Mouse (Mus musculus) CH12.LX (cell line): ENCODE measurements around the gene Cebpz. TPM values are rescaled to one million over a fixed set of nuclear protein-coding genes. Genes with fewer than 3 reads are reported as not detected.

Experiments used
- DNase-seq: peaks from one replicate; pipeline ENCODE4 v3.0.0-alpha.2; 2013; ENCODE audit errors: extremely low read depth
- H3K27ac ChIP-seq: 2 replicates; pipeline ENCODE4 v1.5.1; 2012; ENCODE audit warnings: low read depth, mild to moderate bottlenecking, control low read depth, moderate library complexity; ENCODE audit not compliant: insufficient read depth
- H3K27me3 ChIP-seq: replicated peaks from 2 replicates; pipeline ENCODE3; 2012; ENCODE audit warnings: inconsistent platforms
- H3K36me3 ChIP-seq, 2 experiments: replicated peaks in 1 of 2; 2 replicates each; pipeline versions ENCODE3 to v1.6.1; 2012; ENCODE audit warnings: inconsistent platforms in 1 of 2, low read length in 1 of 2, mild to moderate bottlenecking in 1 of 2, mixed read lengths in 1 of 2, moderate library complexity in 1 of 2; ENCODE audit not compliant: control insufficient read depth in 1 of 2, insufficient read depth in 1 of 2
- H3K4me1 ChIP-seq, 2 experiments: 2 replicates each; pipeline ENCODE4 v1.6.1; 2012; ENCODE audit warnings: inconsistent platforms in 1 of 2, moderate library complexity in 1 of 2; ENCODE audit not compliant: insufficient read depth in 2 of 2, control insufficient read depth in 1 of 2
- H3K4me2 ChIP-seq: 2 replicates; pipeline ENCODE4 v1.6.1; 2012; ENCODE audit warnings: low read depth, mild to moderate bottlenecking, control low read depth; ENCODE audit not compliant: poor library complexity, insufficient read depth, severe bottlenecking
- H3K4me3 ChIP-seq, 3 experiments: fragments of 150-350 bp in 1 of 3; sonication (generic) in 1 of 3; replicated peaks in 1 of 3; 2 replicates each; pipeline versions ENCODE3 to v1.5.1; 2011 to 2012; ENCODE audit warnings: low read depth in 2 of 3, low read length in 2 of 3, mild to moderate bottlenecking in 2 of 3, moderate library complexity in 2 of 3, control low read depth in 1 of 3, improper control_type of control experiment in 1 of 3, inconsistent platforms in 1 of 3, mixed read lengths in 1 of 3; ENCODE audit not compliant: poor library complexity in 1 of 3
- H3K79me2 ChIP-seq: replicated peaks from 2 replicates; pipeline ENCODE4 v1.6.1; 2012; ENCODE audit warnings: mild to moderate bottlenecking, moderate library complexity; ENCODE audit not compliant: control insufficient read depth, poor library complexity, insufficient read depth, severe bottlenecking; ENCODE audit errors: extremely low read depth
- H3K9ac ChIP-seq: 2 replicates; pipeline ENCODE4 v1.6.1; 2012; ENCODE audit warnings: low read depth, mild to moderate bottlenecking, control low read depth, moderate library complexity; ENCODE audit not compliant: insufficient read depth
- H3K9me3 ChIP-seq: replicated peaks from 2 replicates; pipeline ENCODE3; 2012; ENCODE audit warnings: low read length, inconsistent platforms, mixed read lengths
- BHLHE40 ChIP-seq: IDR thresholded peaks from 2 replicates; pipeline ENCODE4 v1.6.1; 2011; ENCODE audit warnings: mild to moderate bottlenecking, low read depth, low read length, improper control_type of control experiment
- CHD1 ChIP-seq: IDR thresholded peaks from 2 replicates; pipeline ENCODE4 v1.6.1; 2012; ENCODE audit warnings: low read depth, low read length, improper control_type of control experiment, inconsistent platforms
- CTCF ChIP-seq, 2 experiments: IDR thresholded peaks in 1 of 2; conservative IDR thresholded peaks in 1 of 2; 2 replicates each; pipeline ENCODE4 v1.5.1; 2011 to 2012; ENCODE audit warnings: low read depth in 2 of 2, low read length in 2 of 2, improper control_type of control experiment in 1 of 2, inconsistent platforms in 1 of 2, mild to moderate bottlenecking in 1 of 2, moderate library complexity in 1 of 2
- EP300 ChIP-seq: IDR thresholded peaks from 2 replicates; pipeline ENCODE4 v1.6.1; 2011; ENCODE audit warnings: low read length, improper control_type of control experiment
- ETS1 ChIP-seq: conservative IDR thresholded peaks from 2 replicates; pipeline ENCODE4 v1.6.1; 2012; ENCODE audit warnings: low read depth, mild to moderate bottlenecking, inconsistent platforms, low read length, improper control_type of control experiment, moderate library complexity
- GABPA ChIP-seq: IDR thresholded peaks from 2 replicates; pipeline ENCODE4 v1.6.1; 2012; ENCODE audit warnings: low read depth, low read length, improper control_type of control experiment, inconsistent platforms; ENCODE audit not compliant: insufficient replicate concordance
- HCFC1 ChIP-seq: IDR thresholded peaks from 2 replicates; pipeline ENCODE4 v1.6.1; 2012; ENCODE audit warnings: low read depth, mild to moderate bottlenecking, inconsistent platforms, low read length, improper control_type of control experiment
- IRF4 ChIP-seq: IDR thresholded peaks from 2 replicates; pipeline ENCODE4 v1.6.1; 2014; ENCODE audit warnings: low read depth, mild to moderate bottlenecking, inconsistent platforms, low read length, improper control_type of control experiment
- JUN ChIP-seq: IDR thresholded peaks from 2 replicates; pipeline ENCODE4 v1.6.1; 2011; ENCODE audit warnings: low read depth, mild to moderate bottlenecking, low read length, improper control_type of control experiment, moderate library complexity; ENCODE audit not compliant: insufficient read depth
- KAT2A ChIP-seq: IDR thresholded peaks from 2 replicates; pipeline ENCODE4 v1.6.1; 2012; ENCODE audit warnings: low read length, improper control_type of control experiment, inconsistent platforms; ENCODE audit not compliant: insufficient replicate concordance
- NELFE ChIP-seq: IDR thresholded peaks from 2 replicates; pipeline ENCODE4 v1.6.1; 2011; ENCODE audit warnings: low read depth, low read length, improper control_type of control experiment
- NRF1 ChIP-seq: IDR thresholded peaks from 2 replicates; pipeline ENCODE4 v1.6.1; 2014; ENCODE audit warnings: low read depth, mild to moderate bottlenecking, inconsistent platforms, low read length, improper control_type of control experiment, moderate library complexity
- PAX5 ChIP-seq: IDR thresholded peaks from 2 replicates; pipeline ENCODE4 v1.6.1; 2012; ENCODE audit warnings: low read length, inconsistent platforms, mixed read lengths
- POLR2A ChIP-seq: IDR thresholded peaks from 2 replicates; pipeline ENCODE4 v1.6.1; 2011; ENCODE audit warnings: low read depth, mild to moderate bottlenecking, improper control_type of control experiment, low read length
- POLR2AphosphoS2 ChIP-seq: IDR thresholded peaks from 2 replicates; pipeline ENCODE4 v1.6.1; 2011; ENCODE audit warnings: low read depth, low read length, improper control_type of control experiment
- SIN3A ChIP-seq: IDR thresholded peaks from 2 replicates; pipeline ENCODE4 v1.6.1; 2012; ENCODE audit warnings: low read length, improper control_type of control experiment, inconsistent platforms
- SMC3 ChIP-seq: IDR thresholded peaks from 2 replicates; pipeline ENCODE4 v1.6.1; 2011; ENCODE audit warnings: low read depth, low read length, improper control_type of control experiment
- TCF12 ChIP-seq: IDR thresholded peaks from 2 replicates; pipeline ENCODE4 v1.6.1; 2014; ENCODE audit warnings: low read depth, mild to moderate bottlenecking, inconsistent platforms, low read length, improper control_type of control experiment
- USF1 ChIP-seq: IDR thresholded peaks from 2 replicates; pipeline ENCODE4 v1.6.1; 2014; ENCODE audit warnings: low read depth, mild to moderate bottlenecking, inconsistent platforms, low read length, improper control_type of control experiment
- ZC3H11A ChIP-seq: IDR thresholded peaks from 2 replicates; pipeline ENCODE4 v1.6.1; 2012; ENCODE audit warnings: low read depth, mild to moderate bottlenecking, inconsistent platforms, low read length, improper control_type of control experiment
- ZKSCAN1 ChIP-seq: IDR thresholded peaks from 2 replicates; pipeline ENCODE4 v1.6.1; 2012; ENCODE audit warnings: low read depth, inconsistent platforms, low read length, improper control_type of control experiment, borderline replicate concordance
- ZMIZ1 ChIP-seq: IDR thresholded peaks from 2 replicates; pipeline ENCODE4 v1.6.1; 2012; ENCODE audit warnings: low read depth, mild to moderate bottlenecking, inconsistent platforms, low read length, improper control_type of control experiment
- ZNF384 ChIP-seq: IDR thresholded peaks from 2 replicates; pipeline ENCODE4 v1.6.1; 2012; ENCODE audit warnings: low read depth, low read length, improper control_type of control experiment, inconsistent platforms
- dilution Hi-C: fragments of 300-500 bp; cut with MboI; formaldehyde crosslinking; loops from 2 replicates; pipeline ENCODE4 v1.14.3; 2020; ENCODE audit warnings: low sequenced_read_pairs; ENCODE audit not compliant: extremely low pct_unique_long_range_greater_than_20kb, extremely low pct_ligation_motif_present
- in situ Hi-C: fragments of 300-500 bp; cut with MboI; formaldehyde crosslinking; loops from 3 replicates; pipeline ENCODE4 v1.14.3; 2019; ENCODE audit warnings: low sequenced_read_pairs, low pct_ligation_motif_present, low pct_unique_long_range_greater_than_20kb, mixed read lengths
- polyA plus RNA-seq: library from polyadenylated mRNA; unstranded; fragments of >175 nt; gene quantifications from 2 replicates; pipeline ENCODE4 v1.2.1, GENCODE M21; 2012; ENCODE audit warnings: low read depth; ENCODE audit not compliant: insufficient read length
- total RNA-seq, 2 experiments: library from RNA; depleted of rRNA; stranded (reverse); fragments of 300-350 nt in 1 of 2; fragments of >200 nt in 1 of 2; gene quantifications; 2 replicates each; pipeline ENCODE4 v1.2.3; 2012 to 2014

Cebpz gene
- total and polyA plus RNA-seq, 3 experiments: 43.3 to 70.1 (median 61.2) TPM

- in situ Hi-C loops: no loop called here
- TF ChIP-seq ETS1: no peak
- no peak for TF ChIP-seq POLR2AphosphoS2
- no peak for TF ChIP-seq GABPA
- TF ChIP-seq SIN3A: no peak
- no peak for TF ChIP-seq KAT2A
- no peak for TF ChIP-seq EP300
- TF ChIP-seq ZKSCAN1: no peak
- no peak for TF ChIP-seq SMC3
- TF ChIP-seq BHLHE40: no peak
- no peak for TF ChIP-seq NELFE
- TF ChIP-seq USF1: no peak
- no peak for TF ChIP-seq ZMIZ1
- TF ChIP-seq, all 38 proteins: peak for 0
- H3K4me3 ChIP-seq: no peak overlapping the region
- no peaks in the 10 kb centered on the region for H3K27me3 ChIP-seq
- no peak for DNase-seq
- H3K9me3 ChIP-seq: peaks cover 9% of the 10 kb centered on the region
- no peaks in the 10 kb centered on the region for H3K79me2 ChIP-seq
- peaks cover 0 to 15% of the 10 kb centered on the region in 2 experiments for H3K36me3 ChIP-seq
- H3K4me2 ChIP-seq: no peak overlapping the region
- H3K9ac ChIP-seq: no peak overlapping the region
- dilution Hi-C loops: no loop called here
- H3K4me1 ChIP-seq: peaks cover 2 to 10% of the 10 kb centered on the region in 2 experiments; a peak in 2 of 4 replicates
- no peak overlapping the region for H3K27ac ChIP-seq
Observed at GRCm38 (mm10) chr17:78889184-78889583, 47.7 kb downstream of the Cebpz start.

- Histone ChIP-seq H3K9me3 (peaks cover 9% of the 10 kb centered on the region), H3K4me1 (peaks cover 2 to 10% of the 10 kb centered on the region in 2 experiments; a peak in 2 of 4 replicates), H3K9ac (no peak overlapping the region), H3K4me2 (no peak overlapping the region), H3K27me3 (no peaks in the 10 kb centered on the region), H3K27ac (no peak overlapping the region), H3K36me3 (peaks cover 0 to 21% of the 10 kb centered on the region in 2 experiments), H3K4me3 (no peak overlapping the region), H3K79me2 (no peaks in the 10 kb centered on the region)
- DNase-seq: no peak
- dilution Hi-C loops (no loop called here), in situ Hi-C loops (no loop called here)
- no peak for TF ChIP-seq HCFC1
- no peak for TF ChIP-seq USF1
- no peak for TF ChIP-seq ZC3H11A
- TF ChIP-seq PAX5: no peak
- TF ChIP-seq NRF1: no peak
- TF ChIP-seq CTCF (conservative IDR thresholded peaks at IDR 0.05 in 1 of 2, IDR thresholded peaks at IDR 0.05 in 1 of 2; ENCODE audit: low read depth in 2 of 2, low read length in 2 of 2): no peak
- TF ChIP-seq JUN: no peak
- no peak for TF ChIP-seq POLR2A
- TF ChIP-seq ZNF384: no peak
- no peak for TF ChIP-seq TCF12
- TF ChIP-seq IRF4: no peak
- TF ChIP-seq ETS1: no peak
- no peak for TF ChIP-seq EP300
- no peak for TF ChIP-seq POLR2AphosphoS2
- no peak for TF ChIP-seq CHD1
Observed at GRCm38 (mm10) chr17:78888554-78888953, 48.3 kb downstream of the Cebpz start.
